Mouse (Mus musculus) layer of hippocampus, adult 18-20 months (tissue): Measurements from ENCODE around the gene Mbnl2. TPM values are rescaled to one million over a fixed set of nuclear protein-coding genes. Genes with fewer than 3 reads are reported as not detected.
A peak's percentile ranks its signal among the peaks of the same experiment; 100 is the strongest.

Source experiments
- DNase-seq, 2 experiments: peaks; one replicate each; pipeline ENCODE4 v3.0.0; 2022; ENCODE audit warnings: low spot score in 2 of 2
- total RNA-seq, 2 experiments: library from RNA; stranded (reverse); gene quantifications; 2 replicates each; pipeline ENCODE4 v1.2.3; 2021

Gene Mbnl2
- total RNA-seq, 2 experiments from 2014 or later = 246 to 260 TPM

GRCm38 (mm10) chr14:120478641-120479341 lies 203.3 kb downstream of the Mbnl2 start:
- DNase-seq = peak in 1 of 2 experiments; percentile 35

GRCm38 (mm10) chr14:120480341-120480900 lies 205.0 kb downstream of the Mbnl2 start:
- DNase-seq = no peak

- no peak for DNase-seq
These were observed 205.5 kb downstream of the Mbnl2 start for GRCm38 (mm10) chr14:120480927-120481326.

Other genes with a start within 250 kb of the Mbnl2 start
- gene Oxgr1, start 233.2 kb upstream of the Mbnl2 start, total RNA-seq = under 1 TPM in 1 of 2 experiments, not detected in 1; 0.08 TPM
- 10 to 100 TPM; 77.9 to 82.2 TPM for gene Rap2a, start 202.8 kb downstream of the Mbnl2 start, total RNA-seq